Mouse (Mus musculus) erythroid progenitor cell, adult 5-6 weeks (primary cell): Measurements from ENCODE around the gene Mprip. TPM values are rescaled to one million over a fixed set of nuclear protein-coding genes. Genes with fewer than 3 reads are reported as not detected.

ENCODE experiments used
- ATAC-seq: replicated peaks from 2 replicates; pipeline ENCODE4 v1.8.0; 2016; ENCODE audit warnings: moderate number of reproducible peaks, mild to moderate bottlenecking, moderate TSS enrichment, inconsistent platforms; ENCODE audit not compliant: poor library complexity, low FRiP score, severe bottlenecking
- total RNA-seq, 2 experiments: library from RNA; stranded (forward) in 1 of 2; stranded (reverse) in 1 of 2; fragments of 150-400 nt in 1 of 2; fragments of 186-747, 209-891 nt in 1 of 2; gene quantifications; 2 replicates each; pipeline versions ENCODE4 v1.2.3 to v1.2.4; 2015 to 2017; ENCODE audit warnings: low replicate concordance in 2 of 2

Mprip gene
- total RNA-seq, 2 experiments from 2014 or later = 20.7 to 21.4 TPM

GRCm38 (mm10) chr11:59814936-59815335 lies 153.8 kb downstream of the Mprip start:
- no peak for ATAC-seq

GRCm38 (mm10) chr11:59815482-59816065 lies 154.5 kb downstream of the Mprip start:
- no peak for ATAC-seq

- no peak for ATAC-seq
Measured at GRCm38 (mm10) chr11:59817916-59818315, 156.8 kb downstream of the Mprip start.

- ATAC-seq = no peak
Measured at GRCm38 (mm10) chr11:59821625-59822024, 160.5 kb downstream of the Mprip start.

Other genes starting within 250 kb of the Mprip start
- 2.5 and 3.4 TPM in 2 replicates for gene Jmjd4, start 211.3 kb upstream of the Mprip start, total RNA-seq (2015; ENCODE audit: low replicate concordance)
- 2.3 and 3.2 TPM in 2 replicates for gene Jmjd4, start 211.3 kb upstream of the Mprip start, total RNA-seq (2017; ENCODE audit: low replicate concordance)
- gene Snap47, start 210.1 kb upstream of the Mprip start, total RNA-seq (2015; ENCODE audit: low replicate concordance) = not detected in 2 replicates
- gene Snap47, start 210.1 kb upstream of the Mprip start, total RNA-seq (2017; ENCODE audit: low replicate concordance) = 0.13 and 6.4 TPM in 2 replicates
- gene Zfp867, start 188.8 kb upstream of the Mprip start, total RNA-seq (2015; ENCODE audit: low replicate concordance) = not detected in 2 replicates
- gene Zfp867, start 188.8 kb upstream of the Mprip start, total RNA-seq (2017; ENCODE audit: low replicate concordance) = not detected in 2 replicates
- 1.7 and 2.9 TPM in 2 replicates for gene Zkscan17, start 134.6 kb upstream of the Mprip start, total RNA-seq (2015; ENCODE audit: low replicate concordance)
- 3.0 and 3.7 TPM in 2 replicates for gene Zkscan17, start 134.6 kb upstream of the Mprip start, total RNA-seq (2017; ENCODE audit: low replicate concordance)
- gene Nlrp3, start 119.7 kb upstream of the Mprip start, total RNA-seq (2015; ENCODE audit: low replicate concordance) = 0.72 and 0.84 TPM in 2 replicates
- gene Nlrp3, start 119.7 kb upstream of the Mprip start, total RNA-seq (2017; ENCODE audit: low replicate concordance) = 0.13 and 1.3 TPM in 2 replicates
- not detected in 2 replicates for gene Olfr222, start 85.1 kb upstream of the Mprip start, total RNA-seq (2015; ENCODE audit: low replicate concordance)
- gene Olfr222, start 85.1 kb upstream of the Mprip start, total RNA-seq (2017; ENCODE audit: low replicate concordance) = not detected in 2 replicates
- gene Olfr223, start 68.0 kb upstream of the Mprip start, total RNA-seq (2015; ENCODE audit: low replicate concordance) = not detected in 2 replicates
- gene Olfr223, start 68.0 kb upstream of the Mprip start, total RNA-seq (2017; ENCODE audit: low replicate concordance) = not detected in 2 replicates
- gene Pld6, start 126.3 kb downstream of the Mprip start, total RNA-seq (2015; ENCODE audit: low replicate concordance) = not detected in 2 replicates
- not detected in 2 replicates for gene Pld6, start 126.3 kb downstream of the Mprip start, total RNA-seq (2017; ENCODE audit: low replicate concordance)
- 2.1 and 5.0 TPM in 2 replicates for gene Flcn, start 148.7 kb downstream of the Mprip start, total RNA-seq (2015; ENCODE audit: low replicate concordance)
- gene Flcn, start 148.7 kb downstream of the Mprip start, total RNA-seq (2017; ENCODE audit: low replicate concordance) = 2.3 and 5.4 TPM in 2 replicates
- gene Nt5m, start 178.1 kb downstream of the Mprip start, total RNA-seq (2015; ENCODE audit: low replicate concordance) = 2.9 and 7.9 TPM in 2 replicates
- gene Nt5m, start 178.1 kb downstream of the Mprip start, total RNA-seq (2017; ENCODE audit: low replicate concordance) = 2.1 and 2.5 TPM in 2 replicates
- 57.4 and 74.6 TPM in 2 replicates for gene Cops3, start 178.5 kb downstream of the Mprip start, total RNA-seq (2015; ENCODE audit: low replicate concordance)
- gene Cops3, start 178.5 kb downstream of the Mprip start, total RNA-seq (2017; ENCODE audit: low replicate concordance) = 40.9 and 42.7 TPM in 2 replicates